Mouse (Mus musculus) mature B cell (primary cell): ENCODE results near the gene Cdr2.
"Not testable (repeated sequence)": the region's sequence is repeated elsewhere in the genome, so short reads cannot be mapped to it uniquely, and the experiment has no call there.

Experiments used
- in situ Hi-C: fragments of 300-500 bp; cut with MboI; formaldehyde crosslinking; loops from 2 replicates; pipeline ENCODE4 v1.14.3; 2019

Gene Cdr2

GRCm38 (mm10) chr7:120982200-120982841 is at the start of gene Cdr2, which contains the start of gene Mfsd13b:
Gene Cdr2, minus strand, starts transcription at chr7:120982312.
Gene Mfsd13b, plus strand, starts transcription at chr7:120982509.
- in situ Hi-C loops, result no loop called here

- in situ Hi-C loops, result not testable (repeated sequence)
These were observed 47.8 kb upstream of the Cdr2 start for GRCm38 (mm10) chr7:121029947-121030346.

- in situ Hi-C loops, result no loop called here
These were observed 44.2 kb upstream of the Cdr2 start for GRCm38 (mm10) chr7:121026300-121026699.

- in situ Hi-C loops, result no loop called here
These were observed 43.3 kb upstream of the Cdr2 start for GRCm38 (mm10) chr7:121025221-121026008.

- in situ Hi-C loops, result no loop called here
These were observed 38.2 kb upstream of the Cdr2 start for GRCm38 (mm10) chr7:121020277-121020676.

- in situ Hi-C loops, result no loop called here
These were observed 36.7 kb upstream of the Cdr2 start for GRCm38 (mm10) chr7:121018778-121019177.

GRCm38 (mm10) chr7:121014486-121014885 is 32.4 kb upstream of the Cdr2 start:
- in situ Hi-C loops, result no loop called here

- in situ Hi-C loops, result no loop called here
These were observed 29.9 kb upstream of the Cdr2 start for GRCm38 (mm10) chr7:121011794-121012689.

GRCm38 (mm10) chr7:121003793-121004418 is 21.8 kb upstream of the Cdr2 start:
- in situ Hi-C loops, result no loop called here

- in situ Hi-C loops, result no loop called here
These were observed 20.4 kb upstream of the Cdr2 start for GRCm38 (mm10) chr7:121002407-121002928.

GRCm38 (mm10) chr7:121001879-121002278 is 19.8 kb upstream of the Cdr2 start:
- in situ Hi-C loops, result no loop called here

GRCm38 (mm10) chr7:121000065-121000822 is 18.1 kb upstream of the Cdr2 start:
- in situ Hi-C loops, result no loop called here

GRCm38 (mm10) chr7:120999021-120999530 is 17.0 kb upstream of the Cdr2 start:
- in situ Hi-C loops, result no loop called here

GRCm38 (mm10) chr7:120991191-120991590 is 9.1 kb upstream of the Cdr2 start:
- in situ Hi-C loops, result no loop called here

GRCm38 (mm10) chr7:120982968-120983367 is 856 bp upstream of the Cdr2 start:
- in situ Hi-C loops, result no loop called here

- in situ Hi-C loops, result no loop called here
These were observed 884 bp downstream of the Cdr2 start for GRCm38 (mm10) chr7:120980931-120981924.

- in situ Hi-C loops, result no loop called here
These were observed 2.1 kb downstream of the Cdr2 start for GRCm38 (mm10) chr7:120980041-120980440.

- in situ Hi-C loops, result no loop called here
These were observed 5.0 kb downstream of the Cdr2 start for GRCm38 (mm10) chr7:120977063-120977462.

GRCm38 (mm10) chr7:120974001-120974400 is 8.1 kb downstream of the Cdr2 start:
- in situ Hi-C loops, result no loop called here
